In the genomic region with DNA sequence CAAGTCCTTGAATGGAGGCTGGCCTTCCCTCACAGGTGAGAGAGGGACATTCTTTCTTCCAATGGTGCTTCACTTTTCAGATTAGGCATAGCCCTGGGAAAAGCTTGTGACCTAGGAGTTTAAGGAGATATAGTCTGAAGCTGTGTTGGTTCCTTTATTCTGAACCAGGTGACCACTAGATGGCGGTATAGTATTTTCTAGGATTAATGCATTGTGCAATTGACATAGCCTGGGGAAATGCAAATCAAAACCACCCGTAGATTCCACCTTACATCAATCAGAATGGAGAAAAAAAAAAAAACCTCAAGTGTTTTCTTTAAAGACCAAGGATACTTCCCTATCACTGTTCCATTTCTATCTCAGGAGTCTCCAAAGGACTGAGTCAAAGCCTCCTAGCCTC, we compare ENCODE assay signal across 9 mouse cellular contexts.
DNase-seq lines count a peak whose midpoint lies in the region; ATAC-seq lines count a peak whose summit lies in the region.
"Had no signal": no experiment of that assay in that cellular context is flagged by ENCODE, and none has a peak within 500 bp of the region (broad histone marks: within the 10 kb centered on the region; RNA-seq: fewer than 3 reads in every experiment).

No protein-coding gene starts in this region.

- 4% methylated on average over 2 of the region's 2 CpGs for WGBS in hindbrain, embryonic 14.5 days
- 9% methylated on average over 2 of the region's 2 CpGs for WGBS in hindbrain, embryonic 12.5 days

- H3K4me2 ChIP-seq in hindbrain, embryonic 14.5 days (replicated peaks): no peak overlapping the region
- no peak overlapping the region for H3K4me2 ChIP-seq in hindbrain, embryonic 12.5 days (replicated peaks)
- H3K4me2 ChIP-seq: embryonic facial prominence, embryonic 12.5 days; limb, embryonic 13.5 days had no signal

- no peaks in the 10 kb centered on the region for H3K9me3 ChIP-seq in hindbrain, embryonic 14.5 days (ENCODE audit: control insufficient read depth, low read length)
- H3K9me3 ChIP-seq in hindbrain, embryonic 12.5 days (replicated peaks): no peaks in the 10 kb centered on the region
- H3K9me3 ChIP-seq: embryonic facial prominence, embryonic 12.5 days; limb, embryonic 13.5 days had no signal

- H3K4me1 ChIP-seq in hindbrain, embryonic 14.5 days (replicated peaks; ENCODE audit: control insufficient read depth, insufficient read depth, low read length): no peaks in the 10 kb centered on the region
- H3K4me1 ChIP-seq in hindbrain, embryonic 12.5 days: no peaks in the 10 kb centered on the region
- H3K4me1 ChIP-seq: embryonic facial prominence, embryonic 12.5 days; limb, embryonic 13.5 days had no signal

- peaks cover 52% of the 10 kb centered on the region for H3K27me3 ChIP-seq in hindbrain, embryonic 14.5 days (ENCODE audit: control insufficient read depth, insufficient read depth, low read length)
- H3K27me3 ChIP-seq in hindbrain, embryonic 12.5 days: peaks cover 36% of the 10 kb centered on the region

- DNase-seq in hindbrain, embryonic 14.5 days (ENCODE audit: low spot score): peak; percentile 81
- DNase-seq in A20 (ENCODE audit: low read depth, low spot score) (peak; percentile 50), MEL-GATA-1-ER (ENCODE audit: extremely low read depth, low read depth) (peak; percentile 31)
- DNase-seq in embryo, embryonic 11.5 days (ENCODE audit: low read depth, low spot score): peak; percentile 42
- peak; percentile 69 for DNase-seq in lung, postnatal 36 days
- no peak for DNase-seq in spleen, postnatal 4 days (ENCODE audit: low spot score in 2 of 2)

- H3K9ac ChIP-seq in hindbrain, embryonic 14.5 days: no peak overlapping the region
- no peak overlapping the region for H3K9ac ChIP-seq in hindbrain, embryonic 12.5 days
- H3K9ac ChIP-seq: embryonic facial prominence, embryonic 12.5 days; limb, embryonic 13.5 days had no signal

- no peak for ATAC-seq in hindbrain, embryonic 14.5 days (ENCODE audit: low FRiP score)
- no peak for ATAC-seq in hindbrain, embryonic 12.5 days (ENCODE audit: low FRiP score)

- H3K27ac ChIP-seq in hindbrain, embryonic 14.5 days: no peak overlapping the region
- no peak overlapping the region for H3K27ac ChIP-seq in hindbrain, embryonic 12.5 days
- H3K27ac ChIP-seq: embryonic facial prominence, embryonic 12.5 days; limb, embryonic 13.5 days had no signal

- H3K4me3 ChIP-seq in hindbrain, embryonic 14.5 days (replicated peaks; ENCODE audit: low read length): no peak overlapping the region
- H3K4me3 ChIP-seq in hindbrain, embryonic 12.5 days: no peak overlapping the region
- H3K4me3 ChIP-seq: embryonic facial prominence, embryonic 12.5 days; limb, embryonic 13.5 days had no signal

- H3K36me3 ChIP-seq in hindbrain, embryonic 14.5 days (replicated peaks; ENCODE audit: control insufficient read depth, insufficient read depth): no peaks in the 10 kb centered on the region
- no peaks in the 10 kb centered on the region for H3K36me3 ChIP-seq in hindbrain, embryonic 12.5 days
- H3K36me3 ChIP-seq: embryonic facial prominence, embryonic 12.5 days; limb, embryonic 13.5 days had no signal

Comparison
In these comparisons a context has a peak if more than half of its experiments do, and no peak if none do; other contexts are left out.
1. DNase-seq: peak in hindbrain, embryonic 14.5 days (single experiment), A20 (single experiment), MEL-GATA-1-ER (single experiment), embryo, embryonic 11.5 days (single experiment) and lung, postnatal 36 days (single experiment); none in spleen, postnatal 4 days (0 of 2).